Mouse (Mus musculus) lung, postnatal 0 days (tissue): ENCODE results near the gene Cd2ap. TPM values are rescaled to one million over a fixed set of nuclear protein-coding genes. Genes with fewer than 3 reads are reported as not detected.

Source experiments
- ATAC-seq: fragments of 200-750 bp; cut with Nextera tagmentation; 2 replicates; pipeline ENCODE4 v1.8.0; 2017; ENCODE audit warnings: moderate library complexity
- DNase-seq: peaks from one replicate; pipeline ENCODE4 v3.0.0-alpha.2; 2016; ENCODE audit warnings: low spot score
- H3K27ac ChIP-seq: fragments of 300-500 bp; sonication (generic); 2 replicates; pipeline ENCODE4 v1.5.1; 2014; ENCODE audit warnings: antibody characterized with exemption, mild to moderate bottlenecking, low read length, mixed read lengths
- H3K27me3 ChIP-seq: fragments of 300-500 bp; sonication (generic); replicated peaks from 2 replicates; pipeline ENCODE4 v1.6.1; 2014; ENCODE audit warnings: low read length, mixed read lengths; ENCODE audit not compliant: insufficient read depth
- H3K36me3 ChIP-seq: fragments of 300-500 bp; sonication (generic); 2 replicates; pipeline ENCODE4 v1.6.1; 2014; ENCODE audit warnings: low read length, mixed read lengths; ENCODE audit not compliant: insufficient read depth
- H3K4me1 ChIP-seq: fragments of 300-500 bp; sonication (generic); 2 replicates; pipeline ENCODE4 v1.6.1; 2014; ENCODE audit warnings: antibody characterized with exemption, low read depth, low read length, mixed read lengths; ENCODE audit not compliant: insufficient read depth
- H3K4me2 ChIP-seq: fragments of 300-500 bp; sonication (generic); replicated peaks from 2 replicates; pipeline ENCODE4 v1.6.1; 2014; ENCODE audit warnings: low read depth, mild to moderate bottlenecking, low read length, moderate library complexity, mixed read lengths
- H3K4me3 ChIP-seq: fragments of 300-500 bp; sonication (generic); 2 replicates; pipeline ENCODE4 v1.5.1; 2014; ENCODE audit warnings: low read depth, low read length
- H3K9ac ChIP-seq: fragments of 300-500 bp; sonication (generic); replicated peaks from 2 replicates; pipeline ENCODE4 v1.6.1; 2014; ENCODE audit warnings: low read depth, mild to moderate bottlenecking
- H3K9me3 ChIP-seq: fragments of 300-500 bp; sonication (generic); 2 replicates; pipeline ENCODE4 v1.6.1; 2016; ENCODE audit warnings: low read length, mixed read lengths
- CTCF ChIP-seq: IDR thresholded peaks from 2 replicates; pipeline ENCODE4 v1.5.1; 2016; ENCODE audit warnings: antibody characterized with exemption, mild to moderate bottlenecking
- EP300 ChIP-seq: IDR thresholded peaks from 2 replicates; pipeline ENCODE4 v1.6.1; 2016; ENCODE audit warnings: antibody characterized with exemption, mild to moderate bottlenecking, control low read depth
- WGBS: fragments of 180-500 bp; shearing (Covaris S2); extraction: QIAGEN DNeasy Blood & Tissue Kit; methylation state at CpG from one replicate; pipeline ENCODE4 v1.1.7; 2014; 5-methylcytosine and 5-hydroxymethylcytosine counted together
- polyA plus RNA-seq: library from polyadenylated mRNA; unstranded; fragments of >200 nt; fragmentation: Nextera tagmentation; extraction: Ambion mirVana; gene quantifications from 2 replicates; pipeline ENCODE4 v1.2.1, GENCODE M21; 2015

The Cd2ap gene
- polyA plus RNA-seq, result 23.1 and 27.3 TPM in 2 replicates

DNA sequence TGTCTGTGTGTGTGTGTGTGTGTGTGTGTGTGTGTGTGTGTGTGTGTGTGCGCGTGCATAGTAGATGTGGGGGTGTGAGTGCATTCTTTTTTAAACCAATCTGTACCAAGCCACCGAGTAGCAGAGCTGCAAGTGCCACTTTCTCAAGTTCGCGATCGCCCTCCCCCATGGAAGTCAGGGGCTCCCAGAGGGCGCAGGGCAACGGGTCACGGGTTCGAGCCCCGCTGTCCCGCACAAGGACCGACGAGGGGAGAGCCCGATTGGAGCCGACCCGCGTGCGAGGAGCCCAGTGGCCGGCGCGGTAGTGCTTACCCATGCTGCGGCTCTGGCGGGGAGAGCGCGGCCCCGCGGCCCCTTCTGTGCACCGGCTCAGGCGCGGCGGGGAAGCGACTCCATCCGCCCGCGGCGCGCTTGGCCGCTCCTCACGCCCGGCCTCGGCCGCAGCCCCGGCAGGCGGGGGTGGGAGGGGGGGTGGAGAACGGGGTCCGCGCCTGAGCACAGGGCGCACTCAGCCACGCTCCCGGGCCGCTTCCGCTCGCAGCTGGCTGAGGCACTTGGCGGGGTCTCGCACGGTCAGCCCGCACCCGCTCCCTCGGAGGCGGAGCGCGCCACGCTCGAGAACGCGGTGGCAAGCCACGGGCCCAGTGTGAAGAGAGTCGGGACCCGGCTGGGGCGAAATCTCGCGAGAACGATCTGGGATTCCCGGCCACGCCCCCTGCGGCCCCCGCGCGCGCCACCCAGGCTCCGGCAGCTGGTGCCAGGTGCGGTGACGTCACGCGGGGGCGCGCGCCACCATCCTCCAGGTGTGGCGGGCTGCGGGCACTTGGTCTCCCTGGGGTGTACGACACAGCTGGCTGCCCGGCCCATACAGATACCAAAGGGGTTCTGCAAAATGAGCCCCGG lies at the start of gene Cd2ap:
Cd2ap (minus strand) TSS at position 665 of the 903 bp plus-strand sequence.
- peak; percentile 94 for ATAC-seq
- 0% methylated on average over 55 of the region's 94 CpGs for WGBS

GRCm38 (mm10) chr17:42924731-42925130 lies 48.3 kb upstream of the Cd2ap start:
- no peak overlapping the region for H3K4me2 ChIP-seq
- no peak for DNase-seq
- H3K36me3 ChIP-seq, result no peaks in the 10 kb centered on the region
- H3K9me3 ChIP-seq, result no peaks in the 10 kb centered on the region
- no peaks in the 10 kb centered on the region for H3K27me3 ChIP-seq
- H3K4me1 ChIP-seq, result no peaks in the 10 kb centered on the region
- ATAC-seq, result no peak
- no peak overlapping the region for H3K9ac ChIP-seq
- TF ChIP-seq EP300 (no peak), CTCF (no peak)
- H3K4me3 ChIP-seq, result no peak overlapping the region
- WGBS, result 83% methylated on average over 5 of the region's 5 CpGs
- no peak overlapping the region for H3K27ac ChIP-seq

More for the DNA sequence above, at the start of gene Cd2ap:
- Histone ChIP-seq H3K27me3 (no peaks in the 10 kb centered on the region), H3K9me3 (no peaks in the 10 kb centered on the region), H3K4me2 (peak within 1 kb of the TSS; percentile 91), H3K4me1 (no peaks in the 10 kb centered on the region; the same call in 1 of the 2 replicates), H3K4me3 (peak within 1 kb of the TSS; percentile 94), H3K27ac (peak within 1 kb of the TSS; percentile 98), H3K36me3 (no peaks in the 10 kb centered on the region), H3K9ac (peak within 1 kb of the TSS; percentile 96)
- TF ChIP-seq EP300, result no peak
- no peak; the same call in none of the 2 replicates for TF ChIP-seq CTCF
- peak; percentile 96 for DNase-seq

DNA sequence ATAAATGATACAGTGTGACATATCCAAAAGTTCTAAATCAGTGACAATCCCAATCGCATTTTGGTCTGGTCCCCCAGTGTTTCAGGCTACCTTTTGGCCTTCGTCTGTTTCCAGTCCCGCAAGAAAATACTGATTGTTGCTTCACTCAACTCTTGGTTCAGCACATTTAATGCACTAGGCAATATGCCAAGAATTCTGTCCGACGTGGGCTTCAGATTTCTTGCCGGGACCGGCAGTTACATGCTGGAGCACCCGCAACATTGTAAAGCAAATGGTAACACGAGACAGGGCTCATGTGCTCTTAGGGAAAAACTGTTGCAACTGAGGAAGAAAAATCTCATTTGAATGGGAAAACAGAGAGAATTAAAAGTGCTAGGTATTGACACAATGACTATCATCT lies 42.3 kb upstream of the Cd2ap start:
- Histone ChIP-seq H3K9me3 (no peaks in the 10 kb centered on the region), H3K27ac (no peak overlapping the region), H3K36me3 (no peaks in the 10 kb centered on the region), H3K27me3 (no peaks in the 10 kb centered on the region), H3K4me1 (no peaks in the 10 kb centered on the region), H3K9ac (no peak overlapping the region), H3K4me2 (no peak overlapping the region), H3K4me3 (no peak overlapping the region)
- TF ChIP-seq EP300, result no peak
- no peak for TF ChIP-seq CTCF
- ATAC-seq (no peak), DNase-seq (no peak)
- 38% methylated on average over 9 of the region's 9 CpGs for WGBS

GRCm38 (mm10) chr17:42914726-42915125 lies 38.3 kb upstream of the Cd2ap start:
- no peak overlapping the region for H3K27ac ChIP-seq
- no peak overlapping the region for H3K9ac ChIP-seq
- 87% methylated on average over 7 of the region's 7 CpGs for WGBS
- no peak overlapping the region for H3K4me3 ChIP-seq
- no peaks in the 10 kb centered on the region for H3K27me3 ChIP-seq
- ATAC-seq (no peak), DNase-seq (no peak)
- H3K36me3 ChIP-seq, result no peaks in the 10 kb centered on the region
- no peaks in the 10 kb centered on the region for H3K4me1 ChIP-seq
- H3K4me2 ChIP-seq, result no peak overlapping the region
- no peaks in the 10 kb centered on the region for H3K9me3 ChIP-seq
- TF ChIP-seq EP300 (no peak), CTCF (no peak)

DNA sequence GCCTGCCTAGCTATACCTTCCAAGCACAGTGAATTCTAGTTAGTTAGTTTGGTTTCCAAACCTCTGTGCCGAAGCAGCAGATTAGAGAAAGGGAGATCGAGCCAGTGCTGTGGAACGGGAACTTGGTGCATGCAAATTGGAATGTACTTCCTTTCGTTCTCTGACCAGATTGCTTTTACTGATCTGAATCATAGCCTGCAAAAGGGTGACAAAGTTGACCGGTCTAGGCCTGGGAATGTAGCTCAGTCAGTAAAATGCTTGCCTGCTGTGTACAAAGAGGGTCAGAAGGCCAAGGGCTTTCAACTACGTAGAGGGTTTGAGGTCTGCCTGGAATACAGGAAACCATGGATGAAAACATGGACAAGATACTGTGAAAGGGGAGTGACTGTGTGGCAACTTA lies 35.7 kb upstream of the Cd2ap start:
- Histone ChIP-seq H3K9me3 (no peaks in the 10 kb centered on the region), H3K4me3 (no peak overlapping the region), H3K27ac (0 out of 2 replicates have a peak overlapping the region, but pooled peaks have one; percentile 26), H3K4me2 (0 out of 2 replicates have a peak overlapping the region, but pooled peaks have one; percentile 14), H3K9ac (no peak overlapping the region), H3K27me3 (no peaks in the 10 kb centered on the region), H3K4me1 (no peaks in the 10 kb centered on the region), H3K36me3 (no peaks in the 10 kb centered on the region)
- DNase-seq, result no peak
- TF ChIP-seq CTCF, result no peak
- ATAC-seq, result no peak
- WGBS, result 43% methylated on average over 6 of the region's 6 CpGs

GRCm38 (mm10) chr17:42910476-42910875 lies 34.0 kb upstream of the Cd2ap start:
- Histone ChIP-seq H3K4me2 (no peak overlapping the region), H3K36me3 (no peaks in the 10 kb centered on the region), H3K27ac (no peak overlapping the region), H3K4me1 (no peaks in the 10 kb centered on the region), H3K9me3 (no peaks in the 10 kb centered on the region), H3K9ac (no peak overlapping the region), H3K4me3 (no peak overlapping the region), H3K27me3 (no peaks in the 10 kb centered on the region)
- WGBS, result 55% methylated on average over 3 of the region's 3 CpGs
- no peak for DNase-seq
- no peak for ATAC-seq
- TF ChIP-seq EP300 (no peak), CTCF (no peak)
